Mouse (Mus musculus) lung, adult 2 months (tissue): ENCODE data around the gene Rgs3. TPM values are rescaled to one million over a fixed set of nuclear protein-coding genes. Genes with fewer than 3 reads are reported as not detected.

Experiments
- DNase-seq: peaks from one replicate; pipeline ENCODE4 v3.0.0; 2022
- H3K4me1 ChIP-seq: fragments of 200-500 bp; 2 replicates; pipeline ENCODE4 v1.6.1; 2011; ENCODE audit warnings: low read length; ENCODE audit not compliant: control insufficient read depth, insufficient read depth
- H3K4me3 ChIP-seq: fragments of 200-500 bp; replicated peaks from 2 replicates; pipeline ENCODE3; 2011; ENCODE audit warnings: low read depth, mild to moderate bottlenecking, control low read depth, low read length; ENCODE audit errors: extremely low read depth
- CTCF ChIP-seq: fragments of 200-500 bp; IDR thresholded peaks from 2 replicates; pipeline ENCODE4 v1.5.1; 2011; ENCODE audit warnings: mild to moderate bottlenecking, low read length, control low read depth; ENCODE audit not compliant: insufficient read depth
- POLR2A ChIP-seq: fragments of 200-500 bp; IDR thresholded peaks from 2 replicates; pipeline ENCODE4 v1.6.1; 2011; ENCODE audit warnings: low read depth, mild to moderate bottlenecking, control low read depth, low read length, borderline replicate concordance; ENCODE audit errors: extremely low read depth
- WGBS: fragments of 180-500 bp; shearing (Covaris S2); methylation state at CpG from one replicate; pipeline ENCODE4 v1.1.7; 2018; 5-methylcytosine and 5-hydroxymethylcytosine counted together
- polyA plus RNA-seq: library from polyadenylated mRNA; depleted of rRNA; stranded (reverse); fragments of >200 nt; gene quantifications from 2 replicates; pipeline ENCODE4 v1.2.3, GENCODE M21; 2012

Gene Rgs3
- polyA plus RNA-seq, 1 experiment, result 97.1 TPM

DNA sequence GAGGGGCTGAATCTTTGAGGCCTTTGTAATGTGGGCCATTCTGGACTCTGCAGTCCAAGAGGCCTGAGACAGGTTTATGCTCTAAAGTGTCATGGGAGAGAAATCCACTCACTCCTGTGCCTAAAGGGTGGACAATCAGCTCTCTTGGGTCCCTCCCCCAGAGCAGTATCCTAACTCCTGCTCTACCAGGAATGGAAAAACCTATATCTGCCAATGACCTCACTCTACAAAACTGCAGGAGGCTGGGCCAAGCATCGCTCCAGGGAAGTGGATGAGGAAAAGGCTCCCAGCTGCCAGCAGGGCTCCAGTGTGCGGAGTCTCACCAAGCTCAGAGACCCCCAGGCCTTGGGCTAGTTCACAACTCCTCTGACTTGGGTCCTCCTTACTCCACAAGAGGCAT is 173.2 kb downstream of the Rgs3 start:
- TF ChIP-seq POLR2A (no peak), CTCF (no peak)
- no peak overlapping the region for H3K4me3 ChIP-seq
- H3K4me1 ChIP-seq, result peaks cover 11% of the 10 kb centered on the region
- WGBS, result 40% methylated on average over 2 of the region's 2 CpGs
- DNase-seq, result no peak

DNA sequence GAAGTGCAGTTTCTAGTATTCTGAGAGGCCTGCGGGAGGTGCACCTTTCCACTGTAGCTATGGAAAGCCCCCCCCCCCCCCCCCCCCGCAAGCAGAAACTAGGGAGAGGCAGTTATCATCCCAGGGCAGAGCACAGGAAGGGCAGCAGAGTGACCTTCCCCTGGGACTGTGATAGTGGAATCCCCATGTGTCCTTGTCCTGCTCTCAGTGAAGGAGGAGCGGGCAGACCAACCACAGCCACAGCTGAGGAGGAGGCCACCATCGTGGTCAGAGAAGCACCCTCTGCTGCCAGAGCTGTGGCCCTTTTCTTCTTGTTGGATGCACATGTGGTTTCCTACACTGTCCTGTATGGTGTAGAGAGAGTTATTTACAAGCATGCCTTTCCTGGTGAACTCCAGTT is 174.3 kb downstream of the Rgs3 start:
- H3K4me3 ChIP-seq, result no peak overlapping the region
- WGBS, result 51% methylated on average over 4 of the region's 4 CpGs
- DNase-seq, result no peak
- TF ChIP-seq CTCF (no peak), POLR2A (no peak)
- peaks cover 11% of the 10 kb centered on the region for H3K4me1 ChIP-seq

DNA sequence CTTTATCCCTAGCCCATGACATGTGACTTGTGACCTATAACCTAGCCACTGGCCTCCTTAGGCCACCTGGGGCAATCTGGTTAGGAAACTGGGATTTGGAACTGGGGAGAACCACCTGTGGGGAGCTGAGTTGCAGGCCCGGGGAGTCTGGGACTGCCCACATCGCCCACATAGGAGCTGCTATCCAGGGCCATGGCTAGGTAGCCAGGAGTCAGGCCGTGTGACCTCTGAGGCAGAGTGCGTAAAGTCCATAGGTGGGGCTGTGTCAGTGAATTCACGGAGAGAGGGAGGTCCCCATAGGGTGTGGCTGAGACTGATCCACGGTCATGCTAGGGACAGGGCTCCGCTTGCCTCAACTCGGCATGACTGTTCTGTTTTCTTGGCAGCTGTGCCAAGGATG is 175.6 kb downstream of the Rgs3 start:
- Histone ChIP-seq H3K4me3 (no peak overlapping the region), H3K4me1 (peaks cover 11% of the 10 kb centered on the region)
- DNase-seq, result no peak
- TF ChIP-seq CTCF (no peak), POLR2A (no peak)
- 67% methylated on average over 8 of the region's 8 CpGs for WGBS

DNA sequence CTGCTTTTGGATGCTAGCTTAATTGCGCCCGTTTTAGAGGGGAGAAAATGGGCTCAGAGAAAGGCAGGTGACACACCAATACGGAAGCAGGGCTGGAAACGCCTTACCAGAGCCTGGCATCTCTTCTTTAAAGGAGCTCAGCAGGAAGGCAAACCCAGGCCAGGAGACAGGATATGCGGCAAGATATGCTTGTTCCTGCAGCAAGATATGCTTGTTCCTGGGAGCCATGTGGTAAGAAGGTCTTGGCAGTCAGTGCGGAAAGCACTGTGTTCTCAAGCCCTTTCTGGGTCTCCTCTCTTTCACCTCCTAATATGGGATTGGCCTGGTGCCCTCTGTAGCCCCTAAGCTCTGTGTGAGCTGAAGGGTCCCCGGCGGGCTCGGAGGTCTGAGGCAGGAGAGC is 176.2 kb downstream of the Rgs3 start:
- Histone ChIP-seq H3K4me1 (peaks cover 11% of the 10 kb centered on the region), H3K4me3 (no peak overlapping the region)
- DNase-seq, result no peak
- TF ChIP-seq CTCF (no peak), POLR2A (no peak)
- 47% methylated on average over 9 of the region's 9 CpGs for WGBS

DNA sequence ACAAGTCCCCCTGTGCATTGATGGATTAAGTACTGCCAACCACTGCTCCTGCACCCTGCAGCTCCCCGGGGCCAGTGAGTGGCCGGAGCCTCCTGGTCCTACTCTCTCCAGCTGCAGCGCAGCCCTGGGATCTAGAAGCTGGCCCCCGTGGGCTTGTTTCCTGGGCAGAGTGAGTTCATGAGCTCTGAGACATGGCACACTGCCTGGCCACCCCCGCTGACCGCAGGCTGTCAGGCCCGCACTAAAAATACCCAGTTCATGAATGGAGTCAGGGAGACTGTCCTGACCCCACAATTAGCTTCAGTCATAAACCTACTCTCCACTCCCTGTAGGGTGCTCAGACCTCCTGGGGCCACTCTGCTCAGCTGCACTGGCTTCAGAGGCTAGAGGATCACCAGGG is 176.8 kb downstream of the Rgs3 start:
- TF ChIP-seq POLR2A (no peak), CTCF (no peak)
- Histone ChIP-seq H3K4me1 (peaks cover 11% of the 10 kb centered on the region), H3K4me3 (no peak overlapping the region)
- 38% methylated on average over 7 of the region's 7 CpGs for WGBS
- DNase-seq, result no peak

DNA sequence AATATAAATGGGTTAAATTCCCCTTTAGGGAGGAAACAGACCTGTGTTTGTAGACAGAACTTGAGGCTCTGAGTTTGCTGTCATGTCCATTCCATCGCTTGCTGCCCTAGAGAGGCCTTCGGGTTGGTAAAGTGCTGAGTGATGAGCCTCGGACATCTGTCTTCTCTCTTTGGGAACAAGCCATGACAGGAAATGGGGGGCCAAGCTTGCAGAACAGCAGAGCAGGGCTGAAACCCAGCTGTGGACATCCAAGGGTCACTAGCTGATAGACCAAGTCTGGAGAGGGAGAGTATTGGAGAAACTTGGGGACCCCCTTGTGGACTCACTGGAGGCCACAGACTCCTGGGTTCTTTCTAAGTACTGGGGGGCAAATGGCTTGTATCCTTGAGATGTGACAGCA is 177.3 kb downstream of the Rgs3 start:
- 70% methylated on average over 3 of the region's 3 CpGs for whole genome bisulfite sequencing
- H3K4me1 ChIP-seq, result peaks cover 11% of the 10 kb centered on the region

DNA sequence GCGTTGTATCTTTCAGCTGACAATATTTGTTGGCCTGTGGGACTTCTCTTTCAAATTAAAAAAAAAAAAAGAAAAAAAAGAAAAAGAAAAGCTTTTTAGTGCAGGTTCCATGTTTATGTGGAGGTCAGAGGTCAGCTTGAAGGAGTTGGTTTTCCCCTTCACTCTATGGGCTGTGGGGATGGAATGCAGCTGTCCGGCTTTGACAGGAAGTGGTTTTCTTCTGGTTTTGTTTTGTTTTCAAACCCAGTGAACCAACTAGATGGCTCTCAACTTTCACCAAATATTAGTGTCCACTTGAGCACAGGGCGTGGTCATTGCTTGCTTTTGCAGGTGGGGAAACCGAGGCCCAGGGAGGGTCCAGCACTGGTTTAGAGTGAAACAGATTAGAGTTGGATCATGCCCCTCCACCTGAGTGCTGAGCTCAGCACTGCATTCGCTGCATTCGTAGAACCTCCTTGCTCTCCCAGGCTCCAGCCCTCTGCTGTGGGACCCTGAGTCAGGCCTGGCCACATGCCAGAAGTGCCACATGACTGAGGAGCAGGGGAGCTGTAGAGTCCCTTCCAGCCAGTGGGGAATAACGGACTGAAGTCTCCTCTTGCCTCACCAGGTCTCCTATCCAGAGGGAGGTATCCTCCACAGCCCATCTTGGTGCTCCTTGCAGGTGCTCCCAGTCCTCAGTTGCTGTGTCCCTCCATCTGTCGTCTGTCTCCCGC is 178.5 kb downstream of the Rgs3 start:
- peaks cover 11% of the 10 kb centered on the region for H3K4me1 ChIP-seq
- WGBS, result 28% methylated on average over 9 of the region's 9 CpGs
- DNase-seq, result no peak
- no peak overlapping the region for H3K4me3 ChIP-seq
- no peak for TF ChIP-seq POLR2A
- TF ChIP-seq CTCF, result no peak

More for the DNA sequence above, 177.3 kb downstream of the Rgs3 start:
- no peak overlapping the region for H3K4me3 ChIP-seq
- no peak for DNase-seq
- no peak for TF ChIP-seq CTCF
- no peak for TF ChIP-seq POLR2A

DNA sequence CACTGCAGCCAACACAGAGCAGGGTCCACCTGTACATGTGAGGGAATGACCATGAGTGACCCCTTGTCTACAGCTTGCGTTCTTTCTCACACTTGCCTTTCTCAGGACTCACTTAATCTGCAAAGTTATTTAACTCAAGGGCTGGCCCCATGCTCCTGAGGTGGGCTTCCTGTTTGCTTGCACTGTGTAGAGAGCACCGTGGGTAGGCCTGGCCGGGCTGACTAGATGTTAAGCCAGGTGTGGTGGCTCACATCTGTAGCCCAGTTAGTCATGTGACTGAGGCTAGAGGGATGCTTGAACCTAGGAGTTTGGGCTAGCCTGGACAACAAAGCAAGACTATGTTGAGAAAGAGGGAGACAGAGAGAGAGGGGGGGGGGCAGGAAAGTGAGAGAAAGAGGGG is 179.3 kb downstream of the Rgs3 start:
- DNase-seq, result no peak
- no peak for TF ChIP-seq POLR2A
- TF ChIP-seq CTCF, result no peak
- H3K4me1 ChIP-seq, result peaks cover 11% of the 10 kb centered on the region
- WGBS, result 63% methylated on average over 3 of the region's 3 CpGs
- H3K4me3 ChIP-seq, result no peak overlapping the region

DNA sequence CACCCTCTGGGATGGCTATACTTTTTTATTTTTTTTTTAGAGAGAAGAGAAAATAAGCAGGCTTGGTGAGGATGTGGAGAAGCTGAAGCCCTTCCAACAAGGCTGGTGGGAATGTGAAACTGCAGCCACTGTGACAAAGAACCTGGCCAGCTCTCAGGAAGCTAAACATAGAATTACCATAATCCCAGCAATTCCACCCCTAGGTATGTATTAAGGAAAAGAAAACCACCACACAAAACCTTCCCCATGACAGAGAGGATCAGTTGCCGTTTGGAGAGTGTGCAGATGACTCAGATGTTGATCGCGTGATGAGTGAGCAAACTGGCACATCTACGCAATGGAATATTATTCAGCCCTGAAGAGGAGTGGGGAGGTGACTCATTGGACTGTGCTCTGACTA is 179.9 kb downstream of the Rgs3 start:
- no peak overlapping the region for H3K4me3 ChIP-seq
- no peak for DNase-seq
- TF ChIP-seq POLR2A (no peak), CTCF (no peak)
- WGBS, result 93% methylated on average over 4 of the region's 4 CpGs
- peaks cover 11% of the 10 kb centered on the region for H3K4me1 ChIP-seq

DNA sequence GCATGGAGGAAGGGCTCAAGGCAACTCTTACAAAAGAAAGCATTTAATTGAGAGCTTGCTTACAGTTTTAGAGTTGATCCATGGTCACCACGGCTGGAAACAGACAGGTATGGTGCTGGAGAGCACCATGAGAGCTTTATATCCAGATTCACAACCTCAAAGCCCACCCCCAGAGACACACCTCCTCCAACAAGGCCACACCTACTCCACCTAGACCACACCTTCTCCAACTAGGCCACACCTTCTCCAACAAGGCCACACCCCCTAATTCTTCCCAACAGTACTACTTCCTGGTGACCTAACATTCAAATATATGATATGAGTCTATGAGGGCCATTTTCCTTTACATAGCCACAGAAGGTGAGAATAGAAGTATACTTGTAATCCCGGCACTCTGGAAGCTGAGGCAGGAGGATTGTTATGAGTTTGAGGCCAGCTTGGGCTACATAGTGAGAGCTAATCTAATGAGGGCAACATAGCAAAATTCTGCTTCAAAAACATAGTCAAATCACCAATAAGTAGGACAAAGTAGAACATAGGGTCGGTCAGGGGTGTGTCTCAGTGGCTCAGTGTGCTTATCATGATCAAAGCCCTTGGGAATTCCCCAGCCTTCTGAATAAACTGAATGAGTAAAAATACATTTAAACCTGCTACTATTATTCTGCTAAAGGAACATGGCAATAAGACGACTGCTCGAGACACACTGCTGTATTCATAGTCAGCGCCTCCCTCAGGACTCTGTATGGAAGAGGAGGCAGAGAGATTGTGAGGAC is 180.8 kb downstream of the Rgs3 start:
- WGBS, result 67% methylated on average over 6 of the region's 6 CpGs
- TF ChIP-seq CTCF, result no peak
- TF ChIP-seq POLR2A, result no peak
- Histone ChIP-seq H3K4me3 (no peak overlapping the region), H3K4me1 (peaks cover 10% of the 10 kb centered on the region)
- no peak for DNase-seq

DNA sequence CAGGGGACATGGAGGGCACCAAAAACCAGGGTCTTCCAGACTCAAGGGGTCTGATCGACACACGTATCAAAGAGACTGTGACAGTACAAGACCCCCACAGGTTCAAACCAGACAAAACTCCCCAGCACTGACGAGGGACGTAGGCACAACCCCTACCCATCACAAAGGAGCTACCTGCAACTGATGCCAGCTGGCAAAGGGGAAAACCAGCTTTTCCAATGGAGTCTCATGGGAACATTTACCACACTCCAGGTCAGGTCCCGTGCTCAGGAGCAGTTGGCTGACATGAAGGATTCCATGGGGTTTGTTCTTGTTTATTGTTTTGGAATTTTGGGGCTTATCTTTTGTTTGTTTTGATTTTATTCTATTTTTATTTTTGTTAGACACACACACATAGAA is 181.4 kb downstream of the Rgs3 start:
- H3K4me1 ChIP-seq, result peaks cover 9% of the 10 kb centered on the region
- 71% methylated on average over 5 of the region's 5 CpGs for WGBS

More for the DNA sequence above, 181.4 kb downstream of the Rgs3 start:
- TF ChIP-seq POLR2A, result no peak
- no peak for DNase-seq
- no peak overlapping the region for H3K4me3 ChIP-seq
